Mouse (Mus musculus) MEL (cell line): ENCODE results near the gene Ube2o.

ENCODE experiments used
- BHLHE40 ChIP-seq: IDR thresholded peaks from 2 replicates; pipeline ENCODE4 v1.6.1; 2012; ENCODE audit warnings: low read depth, mild to moderate bottlenecking, inconsistent platforms, low read length, improper control_type of control experiment, borderline replicate concordance
- CTCF ChIP-seq, 3 experiments: IDR thresholded peaks in 2 of 3; conservative IDR thresholded peaks in 1 of 3; 2 replicates each; pipeline ENCODE4 v1.5.1; 2011 to 2012; ENCODE audit warnings: low read length in 3 of 3, low read depth in 2 of 3, mild to moderate bottlenecking in 2 of 3, improper control_type of control experiment in 1 of 3, inconsistent platforms in 1 of 3, mixed read lengths in 1 of 3, moderate library complexity in 1 of 3; ENCODE audit not compliant: control insufficient read depth in 1 of 3, insufficient read depth in 1 of 3, poor library complexity in 1 of 3, severe bottlenecking in 1 of 3
- MAX ChIP-seq: IDR thresholded peaks from 2 replicates; pipeline ENCODE4 v1.6.1; 2011; ENCODE audit warnings: low read length, improper control_type of control experiment
- TCF12 ChIP-seq: IDR thresholded peaks from 2 replicates; pipeline ENCODE4 v1.6.1; 2014; ENCODE audit warnings: low read depth, mild to moderate bottlenecking, inconsistent platforms, low read length, improper control_type of control experiment, moderate library complexity

DNA sequence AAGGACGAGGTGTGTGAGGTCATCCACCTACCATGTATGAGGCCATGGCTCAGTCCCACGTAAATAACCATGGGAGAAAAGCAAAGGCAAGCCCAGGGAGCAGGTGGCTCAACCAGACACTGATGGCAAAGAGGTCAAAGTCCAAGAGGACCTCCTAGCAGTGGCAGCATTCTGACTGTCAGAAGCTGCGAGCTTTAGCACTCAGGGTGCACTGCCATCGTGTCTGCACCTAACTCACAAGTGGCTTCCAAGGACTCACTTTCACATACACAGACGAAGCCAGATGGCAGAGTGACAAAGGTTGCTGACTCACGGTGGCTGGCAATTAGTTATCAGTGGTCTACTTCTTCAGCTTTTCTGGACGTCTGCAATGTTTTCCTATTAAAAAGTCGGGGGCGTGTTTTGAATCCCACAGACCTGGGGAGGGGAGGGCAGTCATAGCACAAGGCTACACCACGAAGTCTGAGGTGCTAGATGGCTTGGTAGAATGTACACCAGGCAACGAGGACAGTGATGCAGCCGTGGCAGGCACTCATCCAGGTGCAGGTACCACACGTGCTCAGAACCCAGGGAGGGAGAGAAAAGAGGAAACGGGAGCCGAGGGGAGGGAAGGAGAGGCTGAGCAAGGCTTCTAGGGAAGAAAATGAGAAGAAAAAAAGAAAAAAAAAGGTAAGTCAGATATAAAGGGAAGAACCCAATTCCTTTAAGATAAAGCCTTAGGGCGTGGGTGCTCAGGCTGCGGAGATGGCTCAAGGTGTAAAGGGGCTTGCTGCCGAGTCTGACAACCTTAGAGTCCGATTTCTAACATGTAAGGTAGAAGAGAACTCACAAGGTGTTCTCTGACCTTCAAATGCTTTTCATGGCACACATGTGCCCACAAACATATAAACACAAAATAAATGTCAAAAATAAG is 9.2 kb downstream of the Ube2o start:
- peak; percentile 78 for TF ChIP-seq TCF12
- no peak for TF ChIP-seq CTCF (IDR thresholded peaks at IDR 0.05 in 2 of 3, conservative IDR thresholded peaks at IDR 0.05 in 1 of 3; ENCODE audit: control insufficient read depth in 1 of 3, insufficient read depth in 1 of 3, low read depth in 2 of 3, low read length in 3 of 3, poor library complexity in 1 of 3, severe bottlenecking in 1 of 3)
- peak; percentile 88 for TF ChIP-seq BHLHE40
- TF ChIP-seq MAX: peak; percentile 83
